Mouse (Mus musculus) olfactory bulb, adult 2 months (tissue): Measurements from ENCODE around the gene Mrps35.

Source experiments
- CTCF ChIP-seq: fragments of 200-500 bp; IDR thresholded peaks from 2 replicates; pipeline ENCODE4 v1.5.1; 2012; ENCODE audit warnings: low read depth, mild to moderate bottlenecking, low read length, moderate library complexity; ENCODE audit not compliant: insufficient read depth
- POLR2A ChIP-seq: fragments of 200-500 bp; IDR thresholded peaks from 2 replicates; pipeline ENCODE4 v1.6.1; 2012; ENCODE audit warnings: mild to moderate bottlenecking, low read depth, low read length, moderate library complexity; ENCODE audit not compliant: insufficient read depth

- TF ChIP-seq CTCF = no peak
- no peak for TF ChIP-seq POLR2A
These were observed 48.3 kb upstream of the Mrps35 start for GRCm38 (mm10) chr6:146994236-146994635.
